Mouse (Mus musculus) neural tube, embryonic 14.5 days (tissue): Measurements from ENCODE around the gene Fam189a2. TPM values are rescaled to one million over a fixed set of nuclear protein-coding genes. Genes with fewer than 3 reads are reported as not detected.

ENCODE experiments used
- ATAC-seq: fragments of 200-750 bp; cut with Nextera tagmentation; 2 replicates; pipeline ENCODE4 v1.8.0; 2017; ENCODE audit warnings: low read depth, mild to moderate bottlenecking, moderate TSS enrichment, moderate library complexity
- H3K27ac ChIP-seq: fragments of 300-500 bp; sonication (generic); 2 replicates; pipeline ENCODE4 v1.5.1; 2014; ENCODE audit warnings: low read depth, mild to moderate bottlenecking, control low read depth, low read length, moderate library complexity, mixed read lengths
- H3K27me3 ChIP-seq: fragments of 300-500 bp; sonication (generic); 2 replicates; pipeline ENCODE4 v1.6.1; 2014; ENCODE audit warnings: low read length; ENCODE audit not compliant: control insufficient read depth, insufficient read depth
- H3K36me3 ChIP-seq: fragments of 300-500 bp; sonication (generic); 2 replicates; pipeline ENCODE4 v1.6.1; 2014; ENCODE audit warnings: low read length, mixed read lengths; ENCODE audit not compliant: control insufficient read depth, insufficient read depth
- H3K4me1 ChIP-seq: fragments of 300-500 bp; sonication (generic); 2 replicates; pipeline ENCODE4 v1.6.1; 2014; ENCODE audit warnings: low read length; ENCODE audit not compliant: control insufficient read depth, insufficient read depth
- H3K4me2 ChIP-seq: fragments of 300-500 bp; sonication (generic); 2 replicates; pipeline ENCODE4 v1.6.1; 2014; ENCODE audit warnings: mild to moderate bottlenecking, low read depth, low read length, control low read depth
- H3K4me3 ChIP-seq: fragments of 300-500 bp; sonication (generic); 2 replicates; pipeline ENCODE4 v1.5.1; 2014; ENCODE audit warnings: low read depth, low read length, control low read depth, mixed read lengths
- H3K9ac ChIP-seq: fragments of 300-500 bp; sonication (generic); replicated peaks from 2 replicates; pipeline ENCODE4 v1.6.1; 2014; ENCODE audit warnings: low read depth, mild to moderate bottlenecking, control low read depth, low read length, mixed read lengths
- H3K9me3 ChIP-seq: fragments of 300-500 bp; sonication (generic); 2 replicates; pipeline ENCODE4 v1.6.1; 2016; ENCODE audit warnings: low read length; ENCODE audit not compliant: control insufficient read depth
- WGBS: fragments of 180-500 bp; shearing (Covaris S2); extraction: QIAGEN DNeasy Blood & Tissue Kit; methylation state at CpG from one replicate; pipeline ENCODE4 v1.1.7; 2014; 5-methylcytosine and 5-hydroxymethylcytosine counted together
- polyA plus RNA-seq: library from polyadenylated mRNA; unstranded; fragments of >200 nt; fragmentation: Nextera tagmentation; extraction: Ambion mirVana; gene quantifications from 2 replicates; pipeline ENCODE4 v1.2.1, GENCODE M21; 2014

Fam189a2 gene
- polyA plus RNA-seq, 1 experiment from 2014 or later = 3.1 TPM

GRCm38 (mm10) chr19:23971391-23971790 lies 59.4 kb downstream of the Fam189a2 start:
- Histone ChIP-seq H3K4me3 (no peak overlapping the region), H3K36me3 (no peaks in the 10 kb centered on the region), H3K4me1 (peaks cover 4% of the 10 kb centered on the region; the same call in 1 of the 2 replicates), H3K9ac (no peak overlapping the region), H3K4me2 (no peak overlapping the region), H3K27me3 (no peaks in the 10 kb centered on the region), H3K9me3 (no peaks in the 10 kb centered on the region), H3K27ac (no peak overlapping the region)
- no peak for ATAC-seq
- WGBS = 96% methylated on average over 7 of the region's 7 CpGs

- H3K4me1 ChIP-seq = peaks cover 4% of the 10 kb centered on the region; the same call in 1 of the 2 replicates
- ATAC-seq = no peak
- H3K9ac ChIP-seq = no peak overlapping the region
- H3K9me3 ChIP-seq = no peaks in the 10 kb centered on the region
- H3K4me2 ChIP-seq = no peak overlapping the region
- H3K27me3 ChIP-seq = no peaks in the 10 kb centered on the region
- no peak overlapping the region for H3K4me3 ChIP-seq
- WGBS = 91% methylated on average over 3 of the region's 3 CpGs
- H3K36me3 ChIP-seq = no peaks in the 10 kb centered on the region
- no peak overlapping the region for H3K27ac ChIP-seq
Measured at GRCm38 (mm10) chr19:23970374-23970773, 60.4 kb downstream of the Fam189a2 start.

- Histone ChIP-seq H3K9ac (no peak overlapping the region), H3K4me2 (no peak overlapping the region), H3K27me3 (no peaks in the 10 kb centered on the region), H3K4me3 (no peak overlapping the region), H3K27ac (no peak overlapping the region), H3K4me1 (peaks cover 4% of the 10 kb centered on the region; the same call in 1 of the 2 replicates), H3K9me3 (no peaks in the 10 kb centered on the region), H3K36me3 (no peaks in the 10 kb centered on the region)
- WGBS = 83% methylated on average over 2 of the region's 2 CpGs
- ATAC-seq = no peak
Measured at GRCm38 (mm10) chr19:23968862-23969225, 62.0 kb downstream of the Fam189a2 start.

GRCm38 (mm10) chr19:23968125-23968861 lies 62.5 kb downstream of the Fam189a2 start:
- no peak for ATAC-seq
- H3K36me3 ChIP-seq = no peaks in the 10 kb centered on the region
- no peak overlapping the region for H3K4me2 ChIP-seq
- no peak overlapping the region for H3K4me3 ChIP-seq
- WGBS = 70% methylated on average over 5 of the region's 5 CpGs
- H3K9ac ChIP-seq = no peak overlapping the region
- H3K27me3 ChIP-seq = no peaks in the 10 kb centered on the region
- H3K4me1 ChIP-seq = peaks cover 3% of the 10 kb centered on the region; the same call in 1 of the 2 replicates
- H3K27ac ChIP-seq = no peak overlapping the region
- no peaks in the 10 kb centered on the region for H3K9me3 ChIP-seq

- no peaks in the 10 kb centered on the region for H3K4me1 ChIP-seq
- 73% methylated on average over 2 of the region's 2 CpGs for WGBS
- no peaks in the 10 kb centered on the region for H3K27me3 ChIP-seq
- H3K36me3 ChIP-seq = no peaks in the 10 kb centered on the region
- no peak overlapping the region for H3K4me2 ChIP-seq
- H3K27ac ChIP-seq = no peak overlapping the region
- no peak overlapping the region for H3K9ac ChIP-seq
- no peaks in the 10 kb centered on the region for H3K9me3 ChIP-seq
- H3K4me3 ChIP-seq = no peak overlapping the region
- no peak for ATAC-seq
Measured at GRCm38 (mm10) chr19:23967156-23967555, 63.7 kb downstream of the Fam189a2 start.

GRCm38 (mm10) chr19:23966376-23966775 lies 64.4 kb downstream of the Fam189a2 start:
- Histone ChIP-seq H3K9ac (no peak overlapping the region), H3K27me3 (no peaks in the 10 kb centered on the region), H3K4me3 (no peak overlapping the region), H3K27ac (no peak overlapping the region), H3K36me3 (no peaks in the 10 kb centered on the region), H3K4me2 (no peak overlapping the region), H3K9me3 (no peaks in the 10 kb centered on the region), H3K4me1 (no peaks in the 10 kb centered on the region)
- WGBS = 96% methylated on average over 9 of the region's 9 CpGs
- ATAC-seq = no peak

GRCm38 (mm10) chr19:23964401-23964910 lies 66.4 kb downstream of the Fam189a2 start:
- Histone ChIP-seq H3K4me1 (peaks cover 13% of the 10 kb centered on the region), H3K27ac (no peak overlapping the region)
- WGBS = 67% methylated on average over 10 of the region's 10 CpGs

GRCm38 (mm10) chr19:23961516-23961915 lies 69.3 kb downstream of the Fam189a2 start:
- peak; percentile 84 for ATAC-seq
- no peaks in the 10 kb centered on the region for H3K36me3 ChIP-seq
- no peaks in the 10 kb centered on the region for H3K9me3 ChIP-seq
- no peak overlapping the region for H3K4me3 ChIP-seq
- H3K4me2 ChIP-seq = no peak overlapping the region
- no peak overlapping the region for H3K27ac ChIP-seq
- no peak overlapping the region for H3K9ac ChIP-seq
- WGBS = 2% methylated on average over 8 of the region's 8 CpGs
- H3K4me1 ChIP-seq = peaks cover 16% of the 10 kb centered on the region
- no peaks in the 10 kb centered on the region for H3K27me3 ChIP-seq

More at GRCm38 (mm10) chr19:23964401-23964910, 66.4 kb downstream of the Fam189a2 start:
- Histone ChIP-seq H3K9ac (no peak overlapping the region), H3K4me2 (no peak overlapping the region), H3K27me3 (no peaks in the 10 kb centered on the region), H3K4me3 (no peak overlapping the region), H3K36me3 (no peaks in the 10 kb centered on the region), H3K9me3 (no peaks in the 10 kb centered on the region)
- ATAC-seq = no peak

- H3K4me2 ChIP-seq = no peak overlapping the region
- H3K4me1 ChIP-seq = peaks cover 16% of the 10 kb centered on the region
- no peak overlapping the region for H3K4me3 ChIP-seq
- H3K27ac ChIP-seq = no peak overlapping the region
- 45% methylated on average over 6 of the region's 6 CpGs for WGBS
- no peak overlapping the region for H3K9ac ChIP-seq
- no peaks in the 10 kb centered on the region for H3K9me3 ChIP-seq
- peak; percentile 45 for ATAC-seq
- H3K27me3 ChIP-seq = no peaks in the 10 kb centered on the region
- H3K36me3 ChIP-seq = no peaks in the 10 kb centered on the region
Measured at GRCm38 (mm10) chr19:23960831-23961447, 69.9 kb downstream of the Fam189a2 start.
